Mouse (Mus musculus) heart, embryonic 12.5 days (tissue): ENCODE results near the gene Rnf157. TPM values are rescaled to one million over a fixed set of nuclear protein-coding genes. Genes with fewer than 3 reads are reported as not detected.
"Not testable (repeated sequence)": the region's sequence is repeated elsewhere in the genome, so short reads cannot be mapped to it uniquely, and the experiment has no call there.

Experiments
- ATAC-seq: fragments of 200-750 bp; cut with Nextera tagmentation; 2 replicates; pipeline ENCODE4 v1.8.0; 2017; ENCODE audit warnings: moderate TSS enrichment, moderate library complexity; ENCODE audit not compliant: insufficient number of reproducible peaks, low FRiP score
- H3K27ac ChIP-seq: fragments of 300-500 bp; sonication (generic); 2 replicates; pipeline ENCODE4 v1.5.1; 2016; ENCODE audit warnings: mild to moderate bottlenecking, moderate library complexity; ENCODE audit not compliant: poor library complexity, severe bottlenecking
- H3K27me3 ChIP-seq: fragments of 300-500 bp; sonication (generic); replicated peaks from 2 replicates; pipeline ENCODE4 v1.6.1; 2016; ENCODE audit warnings: mild to moderate bottlenecking, moderate library complexity
- H3K36me3 ChIP-seq: fragments of 300-500 bp; sonication (generic); 2 replicates; pipeline ENCODE4 v1.6.1; 2016; ENCODE audit warnings: mild to moderate bottlenecking, moderate library complexity
- H3K4me1 ChIP-seq: fragments of 300-500 bp; sonication (generic); replicated peaks from 2 replicates; pipeline ENCODE4 v1.6.1; 2016; ENCODE audit warnings: mild to moderate bottlenecking
- H3K4me2 ChIP-seq: fragments of 300-500 bp; sonication (generic); 2 replicates; pipeline ENCODE4 v1.6.1; 2016; ENCODE audit warnings: mild to moderate bottlenecking, moderate library complexity
- H3K4me3 ChIP-seq: fragments of 300-500 bp; sonication (generic); 2 replicates; pipeline ENCODE4 v1.5.1; 2016; ENCODE audit warnings: mild to moderate bottlenecking
- H3K9ac ChIP-seq: fragments of 300-500 bp; sonication (generic); 2 replicates; pipeline ENCODE4 v1.6.1; 2016; ENCODE audit warnings: mild to moderate bottlenecking, moderate library complexity
- H3K9me3 ChIP-seq: fragments of 300-500 bp; sonication (generic); replicated peaks from 2 replicates; pipeline ENCODE4 v1.6.1; 2016; ENCODE audit warnings: mild to moderate bottlenecking, moderate library complexity
- WGBS: fragments of 180-500 bp; shearing (Covaris S2); methylation state at CpG from one replicate; pipeline ENCODE4 v1.1.7; 2016; 5-methylcytosine and 5-hydroxymethylcytosine counted together
- polyA plus RNA-seq: library from polyadenylated mRNA; unstranded; fragments of >200 nt; fragmentation: Nextera tagmentation; extraction: Ambion mirVana; gene quantifications from 2 replicates; pipeline ENCODE4 v1.2.1, GENCODE M21; 2016

The Rnf157 gene
- polyA plus RNA-seq, 1 experiment from 2014 or later, result 11.0 TPM

DNA sequence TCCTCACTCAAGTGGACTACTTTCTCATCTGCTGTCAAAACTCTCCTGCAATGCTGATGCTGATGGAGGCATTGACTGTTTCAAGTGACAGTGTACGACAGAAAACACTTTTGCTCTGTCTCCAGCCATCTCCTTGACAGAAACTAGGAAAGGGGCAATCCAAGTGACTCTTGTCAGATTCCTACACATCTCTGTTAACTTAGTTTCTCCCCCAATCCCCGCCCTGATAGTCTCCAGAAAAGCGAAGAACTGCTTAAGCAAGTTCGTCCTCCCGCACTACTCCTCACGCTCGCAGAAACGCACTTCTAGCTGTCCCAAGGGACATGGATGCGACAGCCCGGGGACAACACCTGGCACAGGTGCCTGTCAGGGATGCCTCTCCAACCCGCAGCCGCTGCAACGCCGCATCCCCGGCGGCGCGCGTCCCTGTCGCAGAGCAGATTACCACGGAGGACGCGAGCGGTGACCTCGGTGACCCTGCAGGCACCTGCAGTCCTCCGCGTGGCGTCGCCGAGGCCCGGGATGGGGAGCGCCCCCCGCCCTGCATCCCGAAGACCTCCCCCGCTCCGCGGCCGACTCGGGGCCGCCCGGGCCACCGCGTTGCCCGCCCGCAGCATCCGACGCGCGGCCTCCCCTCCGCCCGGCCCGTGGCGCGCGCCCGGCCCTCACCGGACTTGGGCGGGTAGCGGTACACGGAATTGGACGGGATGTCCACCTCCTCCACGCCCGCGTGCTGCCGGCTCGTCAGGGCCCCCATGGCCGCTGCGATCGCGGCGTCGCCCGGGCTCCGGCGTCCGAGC is 604 bp downstream of the Rnf157 start:
- Histone ChIP-seq H3K4me1 (peaks cover 17% of the 10 kb centered on the region), H3K4me3 (peak overlapping the region; percentile 83), H3K9ac (peak overlapping the region; percentile 87), H3K27ac (no peak overlapping the region), H3K27me3 (no peaks in the 10 kb centered on the region), H3K9me3 (no peaks in the 10 kb centered on the region), H3K36me3 (no peaks in the 10 kb centered on the region), H3K4me2 (peak overlapping the region; percentile 95)
- peak; percentile 37 for ATAC-seq
- 1% methylated on average over 76 of the region's 76 CpGs for WGBS

GRCm38 (mm10) chr11:116411582-116411981 is 1.2 kb downstream of the Rnf157 start:
- H3K4me1 ChIP-seq, result peaks cover 17% of the 10 kb centered on the region
- H3K27me3 ChIP-seq, result no peaks in the 10 kb centered on the region
- peak overlapping the region; percentile 83 for H3K4me3 ChIP-seq
- H3K27ac ChIP-seq, result no peak overlapping the region
- ATAC-seq, result no peak
- H3K9me3 ChIP-seq, result no peaks in the 10 kb centered on the region
- 28% methylated on average over 6 of the region's 6 CpGs for WGBS
- H3K9ac ChIP-seq, result no peak overlapping the region
- H3K4me2 ChIP-seq, result peak overlapping the region; percentile 95
- H3K36me3 ChIP-seq, result no peaks in the 10 kb centered on the region

DNA sequence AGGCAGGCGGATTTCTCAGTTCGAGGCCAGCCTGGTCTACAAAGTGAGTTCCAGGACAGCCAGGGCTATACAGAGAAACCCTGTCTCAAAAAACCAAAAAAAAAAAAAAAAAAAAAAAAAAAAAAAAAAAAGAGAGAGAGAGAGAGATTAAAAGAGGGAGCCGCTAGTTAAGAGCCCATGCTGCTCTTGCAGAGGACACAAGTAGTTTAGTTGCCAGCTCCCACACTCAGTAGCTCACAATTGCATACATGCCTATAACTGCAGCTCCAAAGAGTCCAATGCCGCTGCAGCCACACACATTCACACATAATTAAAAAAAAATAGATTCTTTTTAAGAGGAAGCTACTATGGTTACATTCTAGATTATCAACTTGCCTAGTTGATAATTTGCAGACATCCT is 2.4 kb downstream of the Rnf157 start:
- not testable (repeated sequence) for H3K27ac ChIP-seq, H3K9me3 ChIP-seq, ATAC-seq, H3K9ac ChIP-seq, H3K4me2 ChIP-seq, H3K4me3 ChIP-seq, H3K27me3 ChIP-seq, H3K36me3 ChIP-seq
- peaks cover 17% of the 10 kb centered on the region for H3K4me1 ChIP-seq
- WGBS, result 77% methylated on average over 4 of the region's 4 CpGs

- no peak overlapping the region for H3K4me3 ChIP-seq
- no peaks in the 10 kb centered on the region for H3K27me3 ChIP-seq
- no peak overlapping the region for H3K9ac ChIP-seq
- ATAC-seq, result no peak
- no peaks in the 10 kb centered on the region for H3K36me3 ChIP-seq
- WGBS, result 69% methylated on average over 3 of the region's 3 CpGs
- peaks cover 17% of the 10 kb centered on the region for H3K4me1 ChIP-seq
- H3K27ac ChIP-seq, result no peak overlapping the region
- H3K9me3 ChIP-seq, result no peaks in the 10 kb centered on the region
- H3K4me2 ChIP-seq, result no peak overlapping the region
Observed at GRCm38 (mm10) chr11:116409008-116409407, 3.8 kb downstream of the Rnf157 start.

DNA sequence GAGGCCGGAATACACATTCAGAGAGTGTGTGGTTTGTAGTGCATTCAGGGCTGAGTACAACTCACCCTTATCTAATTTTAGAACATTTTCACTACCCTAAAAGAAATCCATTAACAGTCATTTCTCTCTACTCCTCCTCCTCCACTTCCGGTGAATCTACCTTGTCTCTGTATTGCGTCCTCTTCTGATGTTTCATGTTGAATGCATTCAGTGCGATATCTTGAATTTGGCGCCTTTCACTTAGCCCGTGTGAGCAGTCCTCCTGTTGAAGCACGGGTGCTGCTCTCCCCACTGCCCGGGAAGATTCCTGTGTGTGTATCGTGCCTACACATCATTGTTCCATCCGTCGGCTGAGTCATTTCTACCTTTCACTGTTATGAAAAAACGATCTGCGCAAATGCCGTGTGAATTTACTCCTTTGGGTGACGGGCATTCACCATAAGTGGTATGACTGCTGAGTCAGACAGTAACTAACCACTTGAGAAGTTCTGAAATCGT is 6.6 kb downstream of the Rnf157 start:
- no peak for ATAC-seq

GRCm38 (mm10) chr11:116405601-116406000 is 7.2 kb downstream of the Rnf157 start:
- ATAC-seq, result no peak
- no peaks in the 10 kb centered on the region for H3K9me3 ChIP-seq
- no peak overlapping the region for H3K4me3 ChIP-seq
- 87% methylated on average over 4 of the region's 4 CpGs for WGBS
- H3K27me3 ChIP-seq, result no peaks in the 10 kb centered on the region
- 0 out of 2 replicates have a peak, but pooled peaks cover 7% of the 10 kb centered on the region for H3K36me3 ChIP-seq
- H3K27ac ChIP-seq, result no peak overlapping the region
- no peak overlapping the region for H3K9ac ChIP-seq
- H3K4me1 ChIP-seq, result peaks cover 6% of the 10 kb centered on the region; the same call in 1 of the 2 replicates
- H3K4me2 ChIP-seq, result no peak overlapping the region

More for the DNA sequence above, 6.6 kb downstream of the Rnf157 start:
- H3K36me3 ChIP-seq, result 0 out of 2 replicates have a peak, but pooled peaks cover 7% of the 10 kb centered on the region
- H3K4me3 ChIP-seq, result no peak overlapping the region
- H3K9ac ChIP-seq, result no peak overlapping the region
- WGBS, result 86% methylated on average over 16 of the region's 16 CpGs
- no peaks in the 10 kb centered on the region for H3K9me3 ChIP-seq
- H3K4me1 ChIP-seq, result 0 out of 2 replicates have a peak, but pooled peaks cover 3% of the 10 kb centered on the region
- H3K4me2 ChIP-seq, result no peak overlapping the region
- H3K27ac ChIP-seq, result no peak overlapping the region
- no peaks in the 10 kb centered on the region for H3K27me3 ChIP-seq

GRCm38 (mm10) chr11:116400560-116400959 is 12.3 kb downstream of the Rnf157 start:
- Histone ChIP-seq H3K27ac (peak overlapping the region; percentile 31; the same call in 1 of the 2 replicates), H3K9me3 (no peaks in the 10 kb centered on the region), H3K4me2 (no peak overlapping the region), H3K4me3 (no peak overlapping the region), H3K4me1 (peaks cover 13% of the 10 kb centered on the region; the same call in 1 of the 2 replicates), H3K9ac (0 out of 2 replicates have a peak overlapping the region, but pooled peaks have one; percentile 25), H3K27me3 (no peaks in the 10 kb centered on the region), H3K36me3 (0 out of 2 replicates have a peak, but pooled peaks cover 7% of the 10 kb centered on the region)
- WGBS, result 9% methylated on average over 4 of the region's 4 CpGs
- ATAC-seq, result peak; percentile 64; the same call in 1 of the 2 replicates

GRCm38 (mm10) chr11:116398348-116398677 is 14.5 kb downstream of the Rnf157 start:
- Histone ChIP-seq H3K9ac (no peak overlapping the region), H3K27me3 (no peaks in the 10 kb centered on the region), H3K27ac (no peak overlapping the region), H3K4me1 (peaks cover 13% of the 10 kb centered on the region; the same call in 1 of the 2 replicates), H3K36me3 (peaks cover 9% of the 10 kb centered on the region), H3K9me3 (no peaks in the 10 kb centered on the region), H3K4me3 (no peak overlapping the region), H3K4me2 (no peak overlapping the region)
- ATAC-seq, result no peak
- WGBS, result 81% methylated on average over 11 of the region's 11 CpGs

GRCm38 (mm10) chr11:116397517-116398347 is 15.1 kb downstream of the Rnf157 start:
- Histone ChIP-seq H3K27ac (no peak overlapping the region), H3K36me3 (peaks cover 3% of the 10 kb centered on the region), H3K4me3 (no peak overlapping the region), H3K9ac (no peak overlapping the region), H3K27me3 (no peaks in the 10 kb centered on the region), H3K4me1 (peaks cover 13% of the 10 kb centered on the region; the same call in 1 of the 2 replicates), H3K9me3 (no peaks in the 10 kb centered on the region), H3K4me2 (no peak overlapping the region)
- WGBS, result 53% methylated on average over 8 of the region's 8 CpGs
- no peak for ATAC-seq

GRCm38 (mm10) chr11:116396934-116397330 is 15.9 kb downstream of the Rnf157 start:
- Histone ChIP-seq H3K4me2 (no peak overlapping the region), H3K27ac (no peak overlapping the region), H3K9ac (no peak overlapping the region), H3K4me3 (no peak overlapping the region), H3K4me1 (peaks cover 13% of the 10 kb centered on the region; the same call in 1 of the 2 replicates), H3K27me3 (no peaks in the 10 kb centered on the region), H3K36me3 (peaks cover 3% of the 10 kb centered on the region), H3K9me3 (no peaks in the 10 kb centered on the region)
- ATAC-seq, result no peak
- WGBS, result 92% methylated on average over 3 of the region's 3 CpGs
